Comparison of ENCODE assay signal across 26 mouse cellular contexts in the genomic region with DNA sequence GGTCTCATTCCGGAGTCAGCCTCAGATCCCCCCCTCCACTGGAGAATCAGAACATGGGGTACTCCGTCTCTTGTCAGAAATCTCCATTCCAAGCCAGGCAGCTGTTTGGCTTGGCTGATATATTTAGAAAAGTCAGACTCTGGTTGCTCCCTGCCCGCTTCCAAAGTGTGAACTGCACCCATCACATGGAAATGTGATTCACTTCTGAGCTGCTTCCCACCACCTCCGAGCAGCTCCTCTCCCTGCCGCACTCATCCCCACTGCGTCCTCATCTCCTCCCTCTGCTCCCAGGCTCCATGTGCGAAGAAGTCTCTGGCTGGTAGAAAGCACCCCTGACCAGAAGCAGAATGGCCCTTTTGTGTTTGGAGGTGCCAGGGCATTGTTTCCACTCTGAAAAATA. TPM values are rescaled to one million over a fixed set of nuclear protein-coding genes. Genes with fewer than 3 reads are reported as not detected.
A peak's percentile ranks its signal among the peaks of the same experiment; 100 is the strongest.
DNase-seq lines count a peak whose midpoint lies in the region; TF ChIP-seq lines count a peak whose summit lies in the region.
"Had no signal": no experiment of that assay in that cellular context is flagged by ENCODE, and none has a peak within 500 bp of the region (broad histone marks: within the 10 kb centered on the region; RNA-seq: fewer than 3 reads in every experiment).

No protein-coding gene starts in this region.

- H3K36me3 ChIP-seq in heart, adult 2 months (ENCODE audit: control insufficient read depth, insufficient read depth, low read length) = no peaks in the 10 kb centered on the region
- H3K36me3 ChIP-seq: embryonic facial prominence, embryonic 12.5 days; forebrain, embryonic 10.5 days; hindbrain, embryonic 12.5 days; intestine, embryonic 15.5 days; limb, embryonic 13.5 days; midbrain, embryonic 12.5 days; neural tube, embryonic 13.5 days had no signal

- no peak for TF ChIP-seq POLR2A in heart, adult 2 months (IDR thresholded peaks at IDR 0.05; ENCODE audit: insufficient read depth, low read depth, low read length)

- no peak overlapping the region for H3K4me3 ChIP-seq in heart, adult 2 months
- H3K4me3 ChIP-seq: embryonic facial prominence, embryonic 12.5 days; forebrain, embryonic 10.5 days; gastrocnemius, adult 2 months; hindbrain, embryonic 12.5 days; intestine, embryonic 15.5 days; limb, embryonic 13.5 days; midbrain, embryonic 12.5 days; neural tube, embryonic 13.5 days had no signal

- intact Hi-C loops in heart, postnatal 25 days (cut with DNase I) = no loop called here
- intact Hi-C loops in heart, adult 2 months (cut with DNase I) = loop anchor here (10.0 kb wide), 1 partner anchor 507 kb away; no protein-coding TSS in a partner anchor

- H3K4me1 ChIP-seq in heart, adult 2 months (ENCODE audit: control insufficient read depth, insufficient read depth, low read length) = no peaks in the 10 kb centered on the region
- H3K4me1 ChIP-seq: hindbrain, embryonic 12.5 days; intestine, embryonic 15.5 days; midbrain, embryonic 12.5 days had no signal

- H3K27me3 ChIP-seq in heart, adult 2 months (ENCODE audit: control insufficient read depth, insufficient read depth, low read length) = no peaks in the 10 kb centered on the region
- H3K27me3 ChIP-seq: embryonic facial prominence, embryonic 12.5 days; hindbrain, embryonic 12.5 days; intestine, embryonic 15.5 days; limb, embryonic 13.5 days; midbrain, embryonic 12.5 days; neural tube, embryonic 13.5 days had no signal

- H3K27ac ChIP-seq in heart, adult 2 months = no peak overlapping the region
- H3K27ac ChIP-seq: embryonic facial prominence, embryonic 12.5 days; forebrain, embryonic 10.5 days; gastrocnemius, adult 2 months; hindbrain, embryonic 12.5 days; hindbrain, postnatal 0 days; intestine, embryonic 15.5 days; limb, embryonic 13.5 days; midbrain, embryonic 12.5 days; neural tube, embryonic 13.5 days had no signal

- H3K9ac ChIP-seq in heart, adult 2 months (ENCODE audit: low read depth, low read length) = no peak overlapping the region
- H3K9ac ChIP-seq: embryonic facial prominence, embryonic 12.5 days; hindbrain, embryonic 12.5 days; intestine, embryonic 15.5 days; limb, embryonic 13.5 days; midbrain, embryonic 12.5 days; neural tube, embryonic 13.5 days had no signal

- TF ChIP-seq CTCF in heart, adult 2 months (IDR thresholded peaks at IDR 0.05) = no peak

- TF ChIP-seq EP300 in heart, adult 2 months (IDR thresholded peaks at IDR 0.05; ENCODE audit: insufficient read depth, low read depth, low read length) = no peak

- WGBS in heart, adult 2 months = 62% methylated on average over 7 of the region's 7 CpGs

- DNase-seq in heart, adult 11 months = peak; percentile 89
- no peak for DNase-seq in heart, postnatal 4 days
- peak; percentile 18 for DNase-seq in heart, postnatal 25 days (ENCODE audit: low spot score)
- DNase-seq in heart, adult 2 months = no peak
- peak; percentile 50 for DNase-seq in right cerebral cortex, adult 18-20 months
- no peak for DNase-seq in right cerebral cortex, postnatal 25 days
- DNase-seq in cerebellum, adult 18-20 months = no peak
- DNase-seq: adrenal gland, postnatal 10 days; B cell, adult 2 months; cerebellum, adult 11 months; cerebellum, adult 9-11 months; embryo, embryonic 11 days; gastrocnemius, adult 2 months; kidney, adult 2 months; kidney, postnatal 36 days; thymus, postnatal 4 days had no signal

- H3K79me2 ChIP-seq in heart, adult 2 months (replicated peaks; ENCODE audit: control insufficient read depth, insufficient read depth, low read length) = no peaks in the 10 kb centered on the region

RNA-seq across cellular contexts. Expression of a gene that starts 37.2 kb away (rescaled TPM):
- total RNA-seq in heart, postnatal 4 days (2021) = 10 to 100 TPM; 65.2 to 65.7 TPM
- total RNA-seq in heart, postnatal 25 days (2021) = 10 to 100 TPM; 54.8 to 55.3 TPM
- total RNA-seq in heart, adult 2 months (2021) = 10 to 100 TPM; 52.9 to 56.2 TPM
- 47.1 and 67.3 TPM in 2 replicates for polyA plus RNA-seq in heart, adult 2 months (2012; rRNA removed)
- total RNA-seq: granulocyte monocyte progenitor cell, adult 5-6 weeks; megakaryocyte, adult 5-6 weeks had no signal

Comparison
In these comparisons a context has a peak if more than half of its experiments do, and no peak if none do; other contexts are left out.
1. DNase-seq: peak in heart, adult 11 months (single experiment), heart, postnatal 25 days (single experiment) and right cerebral cortex, adult 18-20 months (single experiment); none in heart, postnatal 4 days (single experiment), heart, adult 2 months (0 of 2), right cerebral cortex, postnatal 25 days (single experiment) and cerebellum, adult 18-20 months (0 of 2).